Mouse (Mus musculus) neural tube, embryonic 14.5 days (tissue): ENCODE measurements around the gene Cltc. TPM values are rescaled to one million over a fixed set of nuclear protein-coding genes. Genes with fewer than 3 reads are reported as not detected.

Experiments
- ATAC-seq: fragments of 200-750 bp; cut with Nextera tagmentation; 2 replicates; pipeline ENCODE4 v1.8.0; 2017; ENCODE audit warnings: low read depth, mild to moderate bottlenecking, moderate TSS enrichment, moderate library complexity
- H3K27ac ChIP-seq: fragments of 300-500 bp; sonication (generic); 2 replicates; pipeline ENCODE4 v1.5.1; 2014; ENCODE audit warnings: low read depth, mild to moderate bottlenecking, control low read depth, low read length, moderate library complexity, mixed read lengths
- H3K27me3 ChIP-seq: fragments of 300-500 bp; sonication (generic); 2 replicates; pipeline ENCODE4 v1.6.1; 2014; ENCODE audit warnings: low read length; ENCODE audit not compliant: control insufficient read depth, insufficient read depth
- H3K36me3 ChIP-seq: fragments of 300-500 bp; sonication (generic); 2 replicates; pipeline ENCODE4 v1.6.1; 2014; ENCODE audit warnings: low read length, mixed read lengths; ENCODE audit not compliant: control insufficient read depth, insufficient read depth
- H3K4me1 ChIP-seq: fragments of 300-500 bp; sonication (generic); 2 replicates; pipeline ENCODE4 v1.6.1; 2014; ENCODE audit warnings: low read length; ENCODE audit not compliant: control insufficient read depth, insufficient read depth
- H3K4me2 ChIP-seq: fragments of 300-500 bp; sonication (generic); 2 replicates; pipeline ENCODE4 v1.6.1; 2014; ENCODE audit warnings: mild to moderate bottlenecking, low read depth, low read length, control low read depth
- H3K4me3 ChIP-seq: fragments of 300-500 bp; sonication (generic); 2 replicates; pipeline ENCODE4 v1.5.1; 2014; ENCODE audit warnings: low read depth, low read length, control low read depth, mixed read lengths
- H3K9ac ChIP-seq: fragments of 300-500 bp; sonication (generic); replicated peaks from 2 replicates; pipeline ENCODE4 v1.6.1; 2014; ENCODE audit warnings: low read depth, mild to moderate bottlenecking, control low read depth, low read length, mixed read lengths
- H3K9me3 ChIP-seq: fragments of 300-500 bp; sonication (generic); 2 replicates; pipeline ENCODE4 v1.6.1; 2016; ENCODE audit warnings: low read length; ENCODE audit not compliant: control insufficient read depth
- WGBS: fragments of 180-500 bp; shearing (Covaris S2); extraction: QIAGEN DNeasy Blood & Tissue Kit; methylation state at CpG from one replicate; pipeline ENCODE4 v1.1.7; 2014; 5-methylcytosine and 5-hydroxymethylcytosine counted together
- polyA plus RNA-seq: library from polyadenylated mRNA; unstranded; fragments of >200 nt; fragmentation: Nextera tagmentation; extraction: Ambion mirVana; gene quantifications from 2 replicates; pipeline ENCODE4 v1.2.1, GENCODE M21; 2014

The Cltc gene
- polyA plus RNA-seq, 1 experiment from 2014 or later, result 208 TPM

DNA sequence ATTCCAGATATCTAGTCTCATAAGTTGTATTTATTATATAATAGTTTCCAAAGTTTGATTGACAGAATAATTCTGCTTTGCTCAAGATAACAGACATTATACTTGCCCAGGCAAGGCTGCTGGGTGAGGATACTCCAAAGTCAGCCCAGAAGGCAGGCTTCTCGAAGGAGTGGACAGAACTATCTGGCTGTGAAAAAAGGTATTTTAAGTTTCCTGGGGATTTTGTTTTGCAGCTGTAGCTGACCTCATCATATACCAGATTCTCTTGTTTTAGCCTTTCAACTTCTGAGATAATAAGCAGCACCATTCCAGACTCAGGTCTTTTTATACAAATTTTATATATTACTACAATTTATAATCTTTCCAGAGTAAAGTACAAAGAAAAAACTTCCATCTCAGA, 107.8 kb downstream of the Cltc start:
- Histone ChIP-seq H3K27me3 (no peaks in the 10 kb centered on the region), H3K4me2 (no peak overlapping the region), H3K4me1 (no peaks in the 10 kb centered on the region), H3K4me3 (no peak overlapping the region), H3K27ac (no peak overlapping the region), H3K9ac (no peak overlapping the region), H3K36me3 (no peaks in the 10 kb centered on the region), H3K9me3 (no peaks in the 10 kb centered on the region)
- WGBS, result 92% methylated on average over 1 of the region's 1 CpGs
- no peak for ATAC-seq

DNA sequence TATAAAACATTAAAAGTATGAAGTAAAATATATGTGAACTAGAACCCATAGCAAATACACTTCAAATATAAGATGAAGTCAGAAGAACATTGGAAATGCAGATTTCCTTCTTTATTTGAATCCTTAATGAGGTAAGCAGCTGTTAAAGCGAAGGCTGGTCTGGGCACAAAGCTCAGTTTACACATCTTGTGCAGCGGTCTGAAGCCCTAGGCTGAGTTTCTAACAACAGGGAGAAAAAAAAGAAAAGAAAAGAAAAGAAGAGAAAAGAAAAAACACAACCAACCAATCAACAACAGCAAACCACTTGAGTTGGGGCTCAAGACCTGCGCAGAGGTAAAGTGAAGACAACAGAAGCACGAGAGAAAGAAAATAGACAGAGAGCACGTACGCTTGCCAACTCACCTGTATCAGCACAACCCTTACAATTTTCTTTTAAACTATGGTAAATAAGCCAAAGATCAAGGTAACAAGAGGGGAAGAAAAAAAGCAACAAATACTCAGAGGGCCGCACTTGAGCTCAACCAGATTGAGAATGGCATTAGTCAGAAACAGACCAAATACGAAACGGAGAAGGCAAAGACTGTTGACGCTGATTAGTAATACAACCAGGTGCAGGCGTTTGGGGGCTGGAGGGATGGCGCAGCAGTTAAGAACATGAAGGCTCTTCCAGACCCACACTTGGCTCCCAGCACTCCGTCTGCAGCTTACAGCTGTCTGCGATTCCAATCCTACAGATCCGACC, 109.5 kb downstream of the Cltc start:
- no peaks in the 10 kb centered on the region for H3K4me1 ChIP-seq
- no peaks in the 10 kb centered on the region for H3K9me3 ChIP-seq
- H3K9ac ChIP-seq, result no peak overlapping the region
- H3K36me3 ChIP-seq, result no peaks in the 10 kb centered on the region
- ATAC-seq, result no peak
- H3K4me2 ChIP-seq, result no peak overlapping the region
- H3K27ac ChIP-seq, result no peak overlapping the region
- WGBS, result 85% methylated on average over 15 of the region's 15 CpGs
- no peak overlapping the region for H3K4me3 ChIP-seq
- no peaks in the 10 kb centered on the region for H3K27me3 ChIP-seq

DNA sequence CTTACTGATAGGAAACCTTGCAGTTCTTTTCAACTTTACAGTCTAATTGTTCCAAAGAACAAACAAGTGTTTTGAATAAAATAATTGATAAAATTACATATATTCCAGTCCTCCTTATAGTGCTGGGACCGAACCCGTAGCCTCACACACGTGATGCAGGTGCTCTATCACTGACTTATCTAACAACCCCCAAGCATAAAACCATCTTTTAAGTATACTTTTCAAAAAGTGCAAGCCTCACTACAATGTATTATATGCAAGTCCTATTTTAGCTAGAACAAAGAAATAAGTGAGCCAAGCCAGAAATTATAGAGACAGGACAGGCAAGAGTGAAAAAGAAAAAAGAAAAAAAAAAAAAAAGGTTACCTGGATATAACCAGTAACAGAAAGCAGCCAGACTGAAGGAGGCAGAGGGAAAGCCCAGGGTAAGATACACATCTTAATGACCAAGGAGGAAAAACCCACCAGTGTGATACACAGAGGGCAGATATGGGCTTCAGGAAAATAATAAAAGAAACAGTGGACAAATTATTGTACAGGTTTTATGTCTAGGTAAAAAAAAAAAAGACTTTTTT, 110.4 kb downstream of the Cltc start:
- Histone ChIP-seq H3K4me1 (no peaks in the 10 kb centered on the region), H3K9ac (no peak overlapping the region), H3K4me2 (no peak overlapping the region), H3K27ac (no peak overlapping the region), H3K36me3 (0 out of 2 replicates have a peak, but pooled peaks cover under 1% of the 10 kb centered on the region), H3K27me3 (no peaks in the 10 kb centered on the region), H3K9me3 (no peaks in the 10 kb centered on the region), H3K4me3 (no peak overlapping the region)
- 86% methylated on average over 3 of the region's 3 CpGs for WGBS
- ATAC-seq, result no peak

DNA sequence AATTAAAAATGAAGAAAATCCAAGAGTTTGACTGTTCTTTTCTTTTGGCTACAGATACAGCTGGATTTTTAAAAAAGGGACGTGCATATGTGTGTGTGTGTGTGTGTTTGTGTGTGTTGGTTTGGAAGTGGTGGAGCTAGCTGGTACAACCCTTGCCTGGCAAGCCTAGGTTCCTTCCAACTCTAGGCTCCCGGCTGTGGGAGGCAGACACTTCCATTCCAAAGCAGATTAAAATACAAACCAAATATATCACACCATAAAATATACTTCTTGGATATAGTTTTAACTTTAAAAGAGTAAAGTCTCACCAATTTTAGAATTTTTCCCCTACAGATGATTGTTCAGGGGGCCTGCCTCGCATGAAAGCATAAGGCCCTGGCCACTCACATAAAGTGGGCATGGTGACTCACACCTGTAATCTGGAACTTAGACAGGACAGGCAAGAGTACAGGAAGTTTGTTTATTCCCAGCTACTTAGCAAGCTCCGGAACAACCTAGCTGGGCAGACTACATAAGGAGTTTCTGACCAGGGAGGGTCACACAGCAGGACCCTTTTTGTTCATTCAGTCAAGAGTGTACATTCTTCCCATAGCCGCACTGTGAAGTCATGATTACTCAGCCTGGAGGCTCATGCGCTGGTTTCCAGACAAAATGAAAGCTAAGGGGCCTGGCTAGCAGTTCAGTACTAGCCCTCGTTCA, 111.1 kb downstream of the Cltc start:
- Histone ChIP-seq H3K4me1 (no peaks in the 10 kb centered on the region), H3K27me3 (no peaks in the 10 kb centered on the region), H3K4me3 (no peak overlapping the region), H3K9me3 (no peaks in the 10 kb centered on the region), H3K36me3 (0 out of 2 replicates have a peak, but pooled peaks cover 3% of the 10 kb centered on the region), H3K27ac (no peak overlapping the region), H3K4me2 (no peak overlapping the region), H3K9ac (no peak overlapping the region)
- 74% methylated on average over 7 of the region's 7 CpGs for WGBS
- no peak for ATAC-seq

DNA sequence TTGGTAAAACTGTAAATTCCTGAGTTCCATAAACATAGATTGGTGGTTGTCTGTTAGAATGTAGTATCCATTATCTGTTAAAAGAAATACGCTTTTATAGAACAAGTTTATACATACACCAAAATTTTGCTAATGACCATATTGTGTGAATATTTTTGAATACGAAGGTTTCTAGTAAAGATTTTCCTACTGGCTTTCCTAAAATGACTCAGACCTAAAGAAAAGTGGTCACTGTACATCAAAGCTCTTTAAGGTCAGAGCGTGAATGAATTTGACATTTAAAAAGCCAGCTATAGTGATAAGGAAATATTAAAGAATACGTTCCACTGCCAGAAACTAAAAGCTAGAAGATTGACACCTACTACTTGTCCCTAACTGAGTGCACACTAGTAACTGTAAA, 112.8 kb downstream of the Cltc start:
- no peak overlapping the region for H3K4me2 ChIP-seq
- no peak overlapping the region for H3K9ac ChIP-seq
- no peaks in the 10 kb centered on the region for H3K4me1 ChIP-seq
- ATAC-seq, result no peak
- no peak overlapping the region for H3K27ac ChIP-seq
- 94% methylated on average over 4 of the region's 4 CpGs for WGBS
- no peak overlapping the region for H3K4me3 ChIP-seq
- H3K27me3 ChIP-seq, result no peaks in the 10 kb centered on the region
- no peaks in the 10 kb centered on the region for H3K9me3 ChIP-seq
- H3K36me3 ChIP-seq, result 0 out of 2 replicates have a peak, but pooled peaks cover 3% of the 10 kb centered on the region

Other genes with a start within 250 kb of the Cltc start
- gene Rps6kb1, start 212.8 kb downstream of the Cltc start, polyA plus RNA-seq, result 46.4 and 47.2 TPM in 2 replicates
- 6.9 and 7.3 TPM in 2 replicates for gene Tubd1, start 212.6 kb downstream of the Cltc start, polyA plus RNA-seq
- 136 and 151 TPM in 2 replicates for gene Vmp1, start 73.7 kb downstream of the Cltc start, polyA plus RNA-seq
- gene Ptrh2, start 73.6 kb downstream of the Cltc start, polyA plus RNA-seq, result 31.9 and 33.9 TPM in 2 replicates
- gene Dhx40, start 50.2 kb upstream of the Cltc start, polyA plus RNA-seq, result 19.3 and 21.9 TPM in 2 replicates
- 2.9 and 3.1 TPM in 2 replicates for gene Ypel2, start 236.1 kb upstream of the Cltc start, polyA plus RNA-seq